Mouse (Mus musculus): ENCODE data around the gene Tenm2. TPM values are rescaled to one million over a fixed set of nuclear protein-coding genes. Genes with fewer than 3 reads are reported as not detected.

Tenm2 gene
- total RNA-seq, 2 experiments from 2014 or later = 124 to 163 TPM

- DNase-seq (ENCODE audit: extremely low spot score in 1 of 2, low spot score in 1 of 2) = no peak
Measured at GRCm38 (mm10) chr11:36926705-36927406, 308.9 kb downstream of the Tenm2 start.

DNA sequence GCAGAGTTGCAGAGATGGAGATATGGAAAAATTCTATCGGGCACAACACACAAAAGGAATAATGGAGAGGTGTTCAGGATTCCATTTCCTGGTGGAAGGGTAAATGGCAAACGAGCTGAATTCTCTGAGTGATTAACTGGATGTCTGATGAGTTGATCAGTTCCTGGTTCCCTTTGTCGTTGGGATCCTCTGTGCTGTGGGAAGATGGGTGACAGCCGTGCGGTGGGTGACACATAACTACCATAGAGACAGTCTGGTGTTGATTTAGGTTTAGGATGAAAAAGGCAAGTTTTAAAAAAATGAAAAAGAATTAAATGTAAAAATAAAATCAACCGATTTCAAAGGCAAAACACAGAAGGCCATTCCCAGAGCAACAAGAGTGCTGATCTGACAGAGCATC is 316.5 kb downstream of the Tenm2 start:
- DNase-seq (ENCODE audit: extremely low spot score in 1 of 2, low spot score in 1 of 2) = no peak

DNA sequence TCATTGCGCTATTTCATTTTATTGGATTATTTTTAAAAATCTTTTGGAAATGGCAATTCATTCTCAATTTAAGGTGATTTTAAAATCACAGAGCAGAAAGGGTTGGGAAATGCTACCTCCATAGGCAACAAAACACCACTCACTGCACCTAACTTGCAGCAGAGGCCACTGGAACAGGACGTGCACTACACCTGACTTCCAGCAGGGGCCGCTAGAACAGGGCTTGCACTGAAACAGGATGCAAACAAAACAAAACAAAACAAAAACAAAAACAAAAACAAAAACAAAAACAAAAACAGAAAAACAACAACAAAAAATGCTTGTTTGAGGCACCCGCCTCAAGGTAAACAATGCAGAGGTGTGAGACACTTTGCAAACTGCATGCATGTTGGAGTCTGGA is 324.4 kb downstream of the Tenm2 start:
- peak in 1 of 2 experiments; percentile 41 for DNase-seq (ENCODE audit: extremely low spot score in 1 of 2, low spot score in 1 of 2)

DNA sequence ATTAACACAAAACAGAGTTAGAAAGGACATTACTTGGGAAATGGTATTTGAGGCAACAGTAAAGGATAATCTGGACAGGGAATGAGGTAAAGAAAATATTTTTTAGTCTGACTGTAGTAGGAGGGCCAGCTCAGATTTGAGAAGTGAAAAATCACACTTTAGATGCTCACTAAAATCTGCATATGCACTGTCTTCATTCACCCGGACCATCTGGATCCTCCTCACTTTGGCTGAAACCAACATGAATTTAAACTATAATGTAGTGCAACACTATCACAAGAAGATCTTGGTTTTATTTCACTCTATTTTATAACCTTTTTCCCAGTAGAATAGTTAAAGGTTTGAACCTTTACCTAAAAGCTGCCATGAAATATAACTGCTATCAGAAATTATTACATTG is 326.7 kb downstream of the Tenm2 start:
- DNase-seq (ENCODE audit: extremely low spot score in 1 of 2, low spot score in 1 of 2) = no peak

GRCm38 (mm10) chr11:36902302-36902701 is 333.5 kb downstream of the Tenm2 start:
- no peak for DNase-seq (ENCODE audit: extremely low spot score in 1 of 2, low spot score in 1 of 2)

DNA sequence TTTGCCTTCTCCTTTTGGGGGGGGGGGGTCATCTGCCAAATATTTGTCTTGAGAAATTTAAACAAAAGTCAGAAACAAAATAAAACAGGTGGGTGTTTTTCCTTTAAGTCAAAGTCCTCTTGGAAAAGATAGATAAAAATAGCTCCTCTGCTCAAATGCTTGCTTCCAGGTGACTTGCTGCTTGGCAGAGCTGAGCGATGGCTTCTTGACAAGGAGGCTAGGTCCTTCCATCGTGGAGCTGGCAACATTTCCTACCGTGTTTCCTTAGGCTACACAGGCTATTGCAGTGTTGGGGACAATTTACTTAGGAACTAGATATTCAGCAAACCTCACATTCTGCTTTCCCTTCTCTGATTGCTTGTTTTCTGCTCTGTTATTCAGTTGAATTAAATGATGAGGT is 342.7 kb downstream of the Tenm2 start:
- DNase-seq (ENCODE audit: extremely low spot score in 1 of 2, low spot score in 1 of 2) = no peak

DNA sequence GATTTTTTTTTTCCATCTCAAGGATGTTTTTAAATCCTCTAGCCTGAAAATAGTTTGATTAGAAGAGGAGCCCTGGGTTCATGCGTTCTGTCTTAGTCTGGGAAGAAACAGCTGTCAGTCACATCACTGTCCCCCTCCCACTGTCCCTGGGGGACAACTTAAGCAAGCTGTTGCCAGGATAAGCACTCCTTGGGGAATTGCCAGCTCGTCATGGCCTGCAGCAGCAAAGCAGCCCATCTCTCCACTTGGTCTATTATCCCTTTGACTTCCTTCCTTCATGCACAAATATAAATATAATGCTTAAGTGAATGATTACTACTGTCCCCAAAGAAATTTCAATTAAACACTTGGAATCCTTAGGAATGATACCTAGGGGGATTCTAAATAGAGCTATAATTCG is 344.7 kb downstream of the Tenm2 start:
- no peak for DNase-seq (ENCODE audit: extremely low spot score in 1 of 2, low spot score in 1 of 2)

- DNase-seq (ENCODE audit: extremely low spot score in 1 of 2, low spot score in 1 of 2) = no peak
Measured at GRCm38 (mm10) chr11:36887490-36887889, 348.3 kb downstream of the Tenm2 start.

GRCm38 (mm10) chr11:36886147-36886546 is 349.6 kb downstream of the Tenm2 start:
- no peak for DNase-seq (ENCODE audit: extremely low spot score in 1 of 2, low spot score in 1 of 2)

DNA sequence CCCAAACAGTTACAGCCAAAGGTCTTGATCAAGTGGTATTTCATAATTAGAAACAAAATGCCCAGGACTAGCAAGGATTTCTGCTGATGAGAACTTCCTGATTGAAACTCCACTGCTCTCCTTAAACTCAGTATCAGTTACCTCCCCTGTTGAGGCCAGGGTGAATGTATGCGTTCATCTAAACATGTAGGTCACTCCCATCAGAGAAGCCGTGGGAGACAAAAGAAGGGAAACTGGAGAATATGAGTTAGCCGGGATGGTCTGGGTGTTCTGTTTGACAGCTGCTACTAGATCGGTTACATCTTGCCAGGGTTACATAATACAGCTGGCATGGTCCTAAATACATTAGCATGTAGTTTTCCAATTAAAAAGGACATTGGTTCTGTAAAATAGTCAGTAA is 362.8 kb downstream of the Tenm2 start:
- DNase-seq (ENCODE audit: extremely low spot score in 1 of 2, low spot score in 1 of 2) = peak in 1 of 2 experiments; percentile 22

GRCm38 (mm10) chr11:36870548-36870947 is 365.2 kb downstream of the Tenm2 start:
- DNase-seq (ENCODE audit: extremely low spot score in 1 of 2, low spot score in 1 of 2) = no peak

GRCm38 (mm10) chr11:36851690-36852089 is 384.1 kb downstream of the Tenm2 start:
- DNase-seq (ENCODE audit: extremely low spot score in 1 of 2, low spot score in 1 of 2) = no peak

- no peak for DNase-seq (ENCODE audit: extremely low spot score in 1 of 2, low spot score in 1 of 2)
Measured at GRCm38 (mm10) chr11:36847451-36847850, 388.3 kb downstream of the Tenm2 start.

DNA sequence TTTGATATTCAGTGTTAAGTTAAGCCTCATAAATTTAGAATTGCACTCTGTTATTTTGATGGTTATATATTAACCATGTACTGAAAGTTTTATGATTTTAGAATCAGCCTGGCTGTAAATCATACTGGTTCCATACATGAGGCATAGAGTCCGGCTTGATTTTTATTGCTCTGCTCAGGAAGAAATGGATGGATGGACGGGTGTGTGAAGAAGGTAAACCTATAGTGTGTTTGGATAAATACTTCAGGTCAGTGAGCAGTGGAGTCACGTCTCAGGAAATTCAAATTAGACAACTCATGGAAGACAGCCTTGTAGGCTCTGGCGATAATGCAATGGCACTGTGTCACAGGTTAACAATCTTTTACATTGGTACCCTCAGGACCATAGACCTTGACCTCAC is 402.9 kb downstream of the Tenm2 start:
- no peak for DNase-seq (ENCODE audit: extremely low spot score in 1 of 2, low spot score in 1 of 2)

DNA sequence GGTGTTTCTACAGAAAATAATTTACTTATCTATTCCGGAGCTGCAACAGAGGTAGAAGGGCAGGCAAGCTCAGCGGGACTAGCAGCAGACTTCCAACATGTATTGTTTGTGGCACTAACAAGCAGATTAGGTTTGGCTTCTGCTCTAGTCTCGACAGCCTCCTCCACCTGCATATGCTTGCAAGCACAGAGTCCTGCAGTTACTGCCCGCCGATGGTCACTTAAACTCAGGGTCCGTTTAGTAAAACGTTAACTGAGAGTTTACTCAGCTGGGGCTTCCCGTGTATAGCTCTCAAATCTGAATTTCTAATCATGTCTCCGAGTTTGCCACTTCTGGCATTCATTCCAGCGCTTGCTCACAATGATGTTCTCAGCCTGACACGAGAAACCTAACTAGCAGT is 404.3 kb downstream of the Tenm2 start:
- no peak for DNase-seq (ENCODE audit: extremely low spot score in 1 of 2, low spot score in 1 of 2)

GRCm38 (mm10) chr11:36824666-36825065 is 411.1 kb downstream of the Tenm2 start:
- no peak for DNase-seq (ENCODE audit: extremely low spot score in 1 of 2, low spot score in 1 of 2)

DNA sequence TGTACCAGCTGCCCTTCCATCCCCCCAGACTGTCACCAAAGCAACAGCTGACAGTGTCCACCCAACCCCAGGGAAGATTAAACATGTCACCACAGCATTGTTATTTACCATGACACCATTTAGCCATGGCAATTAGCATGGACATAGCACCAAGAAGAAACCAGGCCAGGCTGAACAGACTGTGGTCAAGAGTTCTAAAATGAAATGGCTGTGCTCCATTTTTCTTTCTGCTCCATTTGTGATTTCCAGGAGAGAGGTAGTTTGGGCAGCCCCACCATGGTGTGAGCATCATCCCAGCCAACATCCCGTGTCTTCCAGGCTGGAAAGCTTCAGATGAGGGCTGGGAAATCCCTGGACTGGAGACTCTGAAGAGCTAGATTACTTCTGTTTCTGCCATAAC is 431.1 kb downstream of the Tenm2 start:
- DNase-seq (ENCODE audit: extremely low spot score in 1 of 2, low spot score in 1 of 2) = no peak

- DNase-seq (ENCODE audit: extremely low spot score in 1 of 2, low spot score in 1 of 2) = no peak
Measured at GRCm38 (mm10) chr11:36802208-36802631, 433.5 kb downstream of the Tenm2 start.

DNA sequence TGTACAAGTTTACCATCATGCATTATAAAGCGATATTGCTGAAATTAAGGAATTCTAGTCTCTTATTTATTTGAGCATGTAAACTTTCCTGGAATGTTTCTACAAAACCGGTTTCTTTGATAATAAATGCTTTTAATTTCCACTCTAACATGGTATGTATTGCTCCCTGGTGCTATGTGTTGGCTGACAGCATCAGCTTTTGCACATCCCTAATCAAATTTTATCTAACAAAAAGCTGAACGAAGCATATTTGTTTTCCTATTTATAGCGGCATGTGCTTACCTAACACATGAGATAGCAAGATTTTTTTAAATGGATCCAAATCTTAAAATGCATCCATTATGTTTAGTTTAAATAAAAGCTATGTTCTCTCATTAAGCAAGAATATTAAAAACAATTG is 434.1 kb downstream of the Tenm2 start:
- DNase-seq (ENCODE audit: extremely low spot score in 1 of 2, low spot score in 1 of 2) = no peak

DNA sequence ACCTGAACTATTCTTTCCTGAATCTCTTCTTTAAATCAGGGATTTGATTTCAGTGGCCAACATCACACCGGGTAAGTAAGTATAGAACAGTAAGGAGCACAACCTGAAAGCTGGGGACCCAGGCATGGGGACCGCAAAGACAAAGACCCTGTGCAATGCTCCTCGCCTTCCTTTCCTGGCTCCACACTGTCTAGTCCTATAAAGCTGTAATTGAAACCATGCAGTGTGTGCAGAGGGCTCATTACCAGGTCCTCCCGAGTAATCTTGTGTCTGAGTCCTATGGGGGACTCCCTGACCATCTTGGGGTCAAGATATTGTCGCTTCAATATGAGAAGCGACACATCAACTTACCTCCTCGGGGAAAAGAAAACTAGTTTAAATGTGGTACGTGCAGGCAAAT is 436.4 kb downstream of the Tenm2 start:
- no peak for DNase-seq (ENCODE audit: extremely low spot score in 1 of 2, low spot score in 1 of 2)

DNA sequence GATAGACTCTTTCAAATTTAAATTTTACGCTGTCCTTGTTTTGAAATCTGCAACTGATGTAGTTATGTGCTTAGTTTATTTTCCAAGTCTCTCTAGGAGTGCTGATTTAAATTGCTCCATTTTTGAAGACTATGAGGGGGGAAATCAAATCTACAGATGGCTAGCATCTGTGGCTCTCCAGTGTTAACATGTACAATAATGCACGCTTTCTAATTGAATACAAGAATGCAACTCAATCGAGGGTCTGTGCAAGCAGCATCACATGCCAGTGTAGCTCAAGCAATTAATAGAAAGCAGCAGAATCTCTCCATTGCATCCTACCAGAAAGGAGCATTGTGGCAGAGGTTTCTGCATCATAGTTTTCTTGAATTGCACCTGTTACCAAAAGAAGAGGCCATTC is 477.8 kb downstream of the Tenm2 start:
- DNase-seq (ENCODE audit: extremely low spot score in 1 of 2, low spot score in 1 of 2) = no peak

GRCm38 (mm10) chr11:36746286-36746685 is 489.5 kb downstream of the Tenm2 start:
- no peak for DNase-seq (ENCODE audit: extremely low spot score in 1 of 2, low spot score in 1 of 2)

DNA sequence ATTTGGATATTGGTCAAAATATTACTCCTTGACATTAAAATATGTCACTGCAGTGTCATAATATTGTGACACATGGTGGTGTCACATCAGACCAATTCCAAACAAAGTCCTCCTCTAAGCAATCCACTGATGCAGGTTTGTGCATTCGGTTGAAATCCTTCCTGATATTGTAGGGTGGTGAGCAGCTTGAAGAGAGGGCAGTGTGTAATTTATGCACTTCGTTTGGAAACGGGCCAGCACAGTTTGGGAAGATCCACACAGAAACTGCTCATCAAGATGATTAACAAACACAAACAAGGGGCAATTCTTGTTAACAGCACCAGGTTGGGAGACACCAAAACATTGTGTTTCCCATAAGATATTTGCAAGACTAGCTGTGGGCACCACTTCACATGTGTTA is 508.0 kb downstream of the Tenm2 start:
- no peak for DNase-seq (ENCODE audit: extremely low spot score in 1 of 2, low spot score in 1 of 2)
